Mouse (Mus musculus): ENCODE data around the gene Sc5d. TPM values are rescaled to one million over a fixed set of nuclear protein-coding genes. Genes with fewer than 3 reads are reported as not detected.
A peak's percentile ranks its signal among the peaks of the same experiment; 100 is the strongest.

The Sc5d gene
- total RNA-seq (2012; rRNA removed): 23.3 and 32.0 TPM in 2 replicates
- total RNA-seq (2014; rRNA removed): 89.1 and 111 TPM in 2 replicates
- polyA plus RNA-seq (2012; ENCODE audit: insufficient read length, low read depth): 70.6 and 77.4 TPM in 2 replicates

GRCm38 (mm10) chr9:42264145-42264544, at the start of gene Sc5d:
Sc5d (minus strand) TSS chr9:42264256.
- peaks cover 0 to 27% of the 10 kb centered on the region in 2 experiments; a peak in 3 of 4 replicates for H3K4me1 ChIP-seq (ENCODE audit: control insufficient read depth in 1 of 2, insufficient read depth in 2 of 2)
- peaks cover 12 to 33% of the 10 kb centered on the region in 2 experiments for H3K36me3 ChIP-seq (replicated peaks in 1 of 2; ENCODE audit: control insufficient read depth in 1 of 2, insufficient read depth in 1 of 2, low read length in 1 of 2)
- H3K79me2 ChIP-seq (replicated peaks; ENCODE audit: control insufficient read depth, extremely low read depth, insufficient read depth, poor library complexity, severe bottlenecking): peaks cover 23% of the 10 kb centered on the region
- peak; percentile 90 for DNase-seq (ENCODE audit: extremely low read depth)
- H3K27me3 ChIP-seq (replicated peaks): no peaks in the 10 kb centered on the region
- dilution Hi-C loops (cut with MboI; ENCODE audit: extremely low pct_ligation_motif_present, extremely low pct_unique_long_range_greater_than_20kb, low sequenced_read_pairs): no loop called here
- TF ChIP-seq CHD1 (IDR thresholded peaks at IDR 0.05; ENCODE audit: low read depth, low read length): no peak
- TF ChIP-seq ZKSCAN1 (IDR thresholded peaks at IDR 0.05; ENCODE audit: borderline replicate concordance, low read depth, low read length): no peak
- 0 out of 2 replicates have a peak, but pooled peaks have one; percentile 32 for TF ChIP-seq E2F4 (IDR thresholded peaks at IDR 0.05; ENCODE audit: insufficient replicate concordance, low read depth, low read length)
- TF ChIP-seq HCFC1 (IDR thresholded peaks at IDR 0.05; ENCODE audit: low read depth, low read length): peak; percentile 59; the same call in 1 of the 2 replicates
- no peak for TF ChIP-seq MAZ (IDR thresholded peaks at IDR 0.05; ENCODE audit: low read depth, low read length)
- TF ChIP-seq KAT2A (IDR thresholded peaks at IDR 0.05; ENCODE audit: insufficient replicate concordance, low read length): peak; percentile 53; the same call in 1 of the 2 replicates
- TF ChIP-seq ZC3H11A (IDR thresholded peaks at IDR 0.05; ENCODE audit: low read depth, low read length): no peak
- TF ChIP-seq POLR2AphosphoS2 (IDR thresholded peaks at IDR 0.05; ENCODE audit: low read depth, low read length): 0 out of 2 replicates have a peak, but pooled peaks have one; percentile 24
- no peak for TF ChIP-seq CTCF (conservative IDR thresholded peaks at IDR 0.05 in 1 of 2, IDR thresholded peaks at IDR 0.05 in 1 of 2; ENCODE audit: low read depth in 2 of 2, low read length in 2 of 2)
- peak; percentile 96 for TF ChIP-seq MAX (IDR thresholded peaks at IDR 0.05; ENCODE audit: low read length)
- 0 out of 2 replicates have a peak, but pooled peaks have one; percentile 36 for TF ChIP-seq MYC (IDR thresholded peaks at IDR 0.05; ENCODE audit: low read depth, low read length)
- TF ChIP-seq ZMIZ1 (IDR thresholded peaks at IDR 0.05; ENCODE audit: low read depth, low read length): no peak
- TF ChIP-seq GABPA (IDR thresholded peaks at IDR 0.05; ENCODE audit: insufficient replicate concordance, low read depth, low read length): no peak
- TF ChIP-seq IRF4 (IDR thresholded peaks at IDR 0.05; ENCODE audit: low read depth, low read length): no peak
- TF ChIP-seq NRF1 (IDR thresholded peaks at IDR 0.05; ENCODE audit: low read depth, low read length): peak; percentile 70
- TF ChIP-seq TCF12 (IDR thresholded peaks at IDR 0.05; ENCODE audit: low read depth, low read length): peak; percentile 82
- TF ChIP-seq ELF1 (IDR thresholded peaks at IDR 0.05; ENCODE audit: low read depth, low read length): peak; percentile 45; the same call in 1 of the 2 replicates
- no peak for TF ChIP-seq TBP (conservative IDR thresholded peaks at IDR 0.05; ENCODE audit: low read depth, low read length)
- peak; percentile 89 for TF ChIP-seq USF2 (conservative IDR thresholded peaks at IDR 0.05; ENCODE audit: low read depth, low read length)
- no peak; the same call in 1 of the 2 replicates for TF ChIP-seq MEF2A (IDR thresholded peaks at IDR 0.05; ENCODE audit: borderline replicate concordance, low read depth, low read length)
- TF ChIP-seq ETS1 (conservative IDR thresholded peaks at IDR 0.05; ENCODE audit: low read depth, low read length): no peak
- TF ChIP-seq RCOR1 (conservative IDR thresholded peaks at IDR 0.05; ENCODE audit: low read depth, low read length): no peak
- TF ChIP-seq SIN3A (IDR thresholded peaks at IDR 0.05; ENCODE audit: low read length): peak; percentile 54; the same call in 1 of the 2 replicates
- no peak for TF ChIP-seq JUND (conservative IDR thresholded peaks at IDR 0.05; ENCODE audit: low read depth, low read length)
- TF ChIP-seq MXI1 (IDR thresholded peaks at IDR 0.05; ENCODE audit: low read depth, low read length): peak; percentile 81
- no peak for TF ChIP-seq RAD21 (IDR thresholded peaks at IDR 0.05; ENCODE audit: low read depth, low read length)
- TF ChIP-seq SMC3 (IDR thresholded peaks at IDR 0.05; ENCODE audit: low read depth, low read length): no peak
- no peak for TF ChIP-seq PAX5 (IDR thresholded peaks at IDR 0.05; ENCODE audit: low read length)
- TF ChIP-seq POLR2A (IDR thresholded peaks at IDR 0.05; ENCODE audit: low read depth, low read length): peak; percentile 81
- TF ChIP-seq JUN (IDR thresholded peaks at IDR 0.05; ENCODE audit: insufficient read depth, low read depth, low read length): no peak
- no peak for TF ChIP-seq UBTF (IDR thresholded peaks at IDR 0.05; ENCODE audit: low read depth, low read length)
- TF ChIP-seq BHLHE40 (IDR thresholded peaks at IDR 0.05; ENCODE audit: low read depth, low read length): peak; percentile 79
- TF ChIP-seq USF1 (IDR thresholded peaks at IDR 0.05; ENCODE audit: low read depth, low read length): peak; percentile 94
- no peak for TF ChIP-seq MAFK (IDR thresholded peaks at IDR 0.05; ENCODE audit: insufficient replicate concordance, low read length)
- peak; percentile 88 for TF ChIP-seq NELFE (IDR thresholded peaks at IDR 0.05; ENCODE audit: low read depth, low read length)
- TF ChIP-seq CHD2 (IDR thresholded peaks at IDR 0.05; ENCODE audit: low read length): peak; percentile 57; the same call in 1 of the 2 replicates
- no peak for TF ChIP-seq EP300 (IDR thresholded peaks at IDR 0.05; ENCODE audit: low read length)
- no peak for TF ChIP-seq ZNF384 (IDR thresholded peaks at IDR 0.05; ENCODE audit: low read depth, low read length)
- H3K9me3 ChIP-seq (replicated peaks; ENCODE audit: low read length): no peaks in the 10 kb centered on the region
- H3K9ac ChIP-seq (ENCODE audit: insufficient read depth, low read depth): peak within 1 kb of the TSS; percentile 75
- peak within 1 kb of the TSS; percentile 79 to 94 (median 90) for H3K4me3 ChIP-seq (replicated peaks in 1 of 3; ENCODE audit: low read depth in 2 of 3, low read length in 2 of 3, poor library complexity in 1 of 3)
- in situ Hi-C loops (cut with MboI; ENCODE audit: low pct_ligation_motif_present, low pct_unique_long_range_greater_than_20kb, low sequenced_read_pairs): no loop called here
- H3K27ac ChIP-seq (ENCODE audit: insufficient read depth, low read depth): no peak within 1 kb of the TSS
- H3K4me2 ChIP-seq (ENCODE audit: insufficient read depth, low read depth, poor library complexity, severe bottlenecking): peak within 1 kb of the TSS; percentile 85
